Mouse (Mus musculus): ENCODE measurements around the gene Zbtb20.

GRCm38 (mm10) chr16:43355776-43356645 is 480.3 kb downstream of the Zbtb20 start:
- TF ChIP-seq CTCF (IDR thresholded peaks at IDR 0.05; ENCODE audit: low read depth, low read length) (no peak), TAL1 (conservative IDR thresholded peaks at IDR 0.05; ENCODE audit: low read depth, low read length) (no peak), GATA1 (IDR thresholded peaks at IDR 0.05; ENCODE audit: borderline replicate concordance, low read length) (no peak), POLR2AphosphoS5 (IDR thresholded peaks at IDR 0.05; ENCODE audit: insufficient replicate concordance, low read depth, low read length) (no peak), GATA2 (IDR thresholded peaks at IDR 0.05; ENCODE audit: borderline replicate concordance, low read depth, low read length) (no peak)

Data from G1E (cell line).